Mouse (Mus musculus) embryonic facial prominence, embryonic 11.5 days (tissue): ENCODE results near the gene Sh2d3c. TPM values are rescaled to one million over a fixed set of nuclear protein-coding genes. Genes with fewer than 3 reads are reported as not detected.

Experiments
- ATAC-seq: fragments of 200-750 bp; cut with Nextera tagmentation; replicated peaks from 2 replicates; pipeline ENCODE4 v1.8.0; 2017; ENCODE audit warnings: low read depth; ENCODE audit not compliant: insufficient number of reproducible peaks, low FRiP score, low TSS enrichment
- DNase-seq: peaks from one replicate; pipeline ENCODE4 v3.0.0-alpha.2; 2015; ENCODE audit warnings: low spot score
- H3K27ac ChIP-seq: fragments of 300-500 bp; sonication (generic); replicated peaks from 2 replicates; pipeline ENCODE4 v1.5.1; 2014; ENCODE audit warnings: mild to moderate bottlenecking, low read depth, low read length, control low read depth
- H3K27me3 ChIP-seq: fragments of 300-500 bp; sonication (generic); 2 replicates; pipeline ENCODE4 v1.6.1; 2014; ENCODE audit warnings: mild to moderate bottlenecking, low read length, moderate library complexity, mixed read lengths; ENCODE audit not compliant: control insufficient read depth, insufficient read depth
- H3K36me3 ChIP-seq: fragments of 300-500 bp; sonication (generic); replicated peaks from 2 replicates; pipeline ENCODE4 v1.6.1; 2014; ENCODE audit warnings: low read depth, mild to moderate bottlenecking, low read length, moderate library complexity, mixed read lengths; ENCODE audit not compliant: control insufficient read depth, insufficient read depth
- H3K4me1 ChIP-seq: fragments of 300-500 bp; sonication (generic); 2 replicates; pipeline ENCODE4 v1.6.1; 2014; ENCODE audit warnings: low read length, mixed read lengths; ENCODE audit not compliant: control insufficient read depth, insufficient read depth
- H3K4me2 ChIP-seq: fragments of 300-500 bp; sonication (generic); 2 replicates; pipeline ENCODE4 v1.6.1; 2014; ENCODE audit warnings: low read depth, mild to moderate bottlenecking, control low read depth, low read length, moderate library complexity
- H3K4me3 ChIP-seq: fragments of 300-500 bp; sonication (generic); 2 replicates; pipeline ENCODE4 v1.5.1; 2014; ENCODE audit warnings: low read depth, low read length, control low read depth
- H3K9ac ChIP-seq: fragments of 300-500 bp; sonication (generic); replicated peaks from 2 replicates; pipeline ENCODE4 v1.6.1; 2014; ENCODE audit warnings: mild to moderate bottlenecking, control low read depth, low read length
- H3K9me3 ChIP-seq: fragments of 300-500 bp; sonication (generic); replicated peaks from 2 replicates; pipeline ENCODE4 v1.6.1; 2016; ENCODE audit warnings: mild to moderate bottlenecking, low read length, inconsistent platforms, mixed read lengths; ENCODE audit not compliant: control insufficient read depth
- WGBS: fragments of 180-500 bp; shearing (Covaris S2); extraction: QIAGEN DNeasy Blood & Tissue Kit; methylation state at CpG from one replicate; pipeline ENCODE4 v1.1.7; 2014; 5-methylcytosine and 5-hydroxymethylcytosine counted together
- microRNA counts: library from miRNA; unstranded; fragments of <30 nt; microRNA quantifications from one replicate; lab custom pipeline; 2016
- microRNA-seq: library from miRNA; unstranded; fragments of <30 nt; microRNA quantifications from one replicate; pipeline ENCODE4, GENCODE M21; 2016; ENCODE audit warnings: borderline number of aligned reads
- polyA plus RNA-seq: library from polyadenylated mRNA; unstranded; fragments of >200 nt; fragmentation: Nextera tagmentation; extraction: Ambion mirVana; gene quantifications from 2 replicates; pipeline ENCODE4 v1.2.1, GENCODE M21; 2014

Sh2d3c gene
- polyA plus RNA-seq, 1 experiment from 2014 or later: 21.1 TPM

GRCm38 (mm10) chr2:32791297-32791696 is 70.4 kb downstream of the Sh2d3c start:
- H3K36me3 ChIP-seq: no peaks in the 10 kb centered on the region
- H3K9me3 ChIP-seq: no peaks in the 10 kb centered on the region
- H3K27me3 ChIP-seq: no peaks in the 10 kb centered on the region
- DNase-seq: no peak
- H3K4me3 ChIP-seq: no peak overlapping the region
- H3K9ac ChIP-seq: no peak overlapping the region
- H3K4me2 ChIP-seq: no peak overlapping the region
- H3K27ac ChIP-seq: no peak overlapping the region
- no peak for ATAC-seq
- no peaks in the 10 kb centered on the region for H3K4me1 ChIP-seq
- 91% methylated on average over 6 of the region's 6 CpGs for WGBS

DNA sequence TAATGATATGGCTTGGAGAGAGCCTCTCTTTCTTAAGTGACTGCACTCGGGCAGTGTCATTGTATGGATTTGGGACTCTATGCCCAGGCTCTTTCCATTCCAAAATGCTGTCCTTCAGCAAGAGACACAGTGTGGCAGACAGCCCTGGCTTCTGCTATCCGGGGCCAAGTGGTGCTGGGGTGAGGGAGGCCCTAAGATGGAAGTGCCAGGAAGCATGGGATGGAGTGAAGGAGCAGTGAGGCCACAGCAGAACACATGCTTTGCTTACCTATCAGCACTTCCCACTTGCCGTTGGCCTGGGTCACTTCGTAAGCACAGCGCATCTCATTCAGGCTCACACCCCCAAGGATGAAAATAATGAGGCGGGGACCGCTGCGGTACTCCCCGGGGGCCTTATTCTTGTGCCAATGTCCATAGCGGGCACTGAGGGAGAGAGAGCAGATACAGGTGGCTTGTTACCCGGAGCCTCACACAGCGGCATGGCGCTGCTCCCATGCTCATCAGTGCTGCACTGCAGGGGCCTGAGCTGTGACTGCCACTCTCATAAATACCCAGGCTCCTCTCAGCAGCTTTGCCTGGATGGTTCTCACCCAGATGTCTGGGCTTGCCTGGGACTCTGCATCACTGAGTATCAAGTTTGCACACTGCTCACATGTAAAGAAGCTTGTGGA is 75.0 kb downstream of the Sh2d3c start:
- WGBS: 85% methylated on average over 13 of the region's 13 CpGs
- Histone ChIP-seq H3K9me3 (no peaks in the 10 kb centered on the region), H3K9ac (no peak overlapping the region), H3K4me3 (no peak overlapping the region), H3K27ac (no peak overlapping the region), H3K4me1 (no peaks in the 10 kb centered on the region), H3K27me3 (no peaks in the 10 kb centered on the region), H3K4me2 (no peak overlapping the region), H3K36me3 (no peaks in the 10 kb centered on the region; the same call in 1 of the 2 replicates)
- no peak for ATAC-seq
- DNase-seq: no peak

GRCm38 (mm10) chr2:32798251-32798962 is 77.6 kb downstream of the Sh2d3c start:
- Histone ChIP-seq H3K36me3 (no peaks in the 10 kb centered on the region; the same call in 1 of the 2 replicates), H3K9ac (no peak overlapping the region), H3K4me3 (no peak overlapping the region), H3K27ac (no peak overlapping the region), H3K4me1 (no peaks in the 10 kb centered on the region), H3K4me2 (no peak overlapping the region), H3K9me3 (no peaks in the 10 kb centered on the region), H3K27me3 (no peaks in the 10 kb centered on the region)
- 63% methylated on average over 10 of the region's 10 CpGs for WGBS
- ATAC-seq (no peak), DNase-seq (no peak)

MicroRNAs encoded within 50 kb of the gene (microRNA counts, 519-probe panel; counts per million panel counts)
- not detected for microRNA mmu-miR-2861 (lab: Ali Mortazavi, UCI)

Small RNA genes within 50 kb of the gene (microRNA-seq; reads per million reads assigned to microRNA genes)
- gene Gm47291: not detected
- not detected for gene Mir2861
- gene Mir3960: not detected
- gene Mir8093: not detected

Other genes with a start within 250 kb of the Sh2d3c start
- 10.2 and 11.7 TPM in 2 replicates for gene Fam102a, start 185.7 kb upstream of the Sh2d3c start, polyA plus RNA-seq
- 97.1 and 100 TPM in 2 replicates for gene Dpm2, start 150.2 kb upstream of the Sh2d3c start, polyA plus RNA-seq
- gene Pip5kl1, start 146.3 kb upstream of the Sh2d3c start, polyA plus RNA-seq: 2.3 and 3.3 TPM in 2 replicates
- 0.32 and 0.36 TPM in 2 replicates for gene 9430097D07Rik, start 145.4 kb upstream of the Sh2d3c start, polyA plus RNA-seq
- gene St6galnac4, start 134.0 kb upstream of the Sh2d3c start, polyA plus RNA-seq: 20.3 and 22.8 TPM in 2 replicates
- 6.3 and 6.8 TPM in 2 replicates for gene St6galnac6, start 121.3 kb upstream of the Sh2d3c start, polyA plus RNA-seq
- 13.7 and 16.6 TPM in 2 replicates for gene Ak1, start 99.3 kb upstream of the Sh2d3c start, polyA plus RNA-seq
- 19.2 and 22.6 TPM in 2 replicates for gene Eng, start 74.5 kb upstream of the Sh2d3c start, polyA plus RNA-seq
- gene Fpgs, start 16.9 kb upstream of the Sh2d3c start, polyA plus RNA-seq: 15.6 and 16.3 TPM in 2 replicates
- gene Cdk9, start 8.0 kb upstream of the Sh2d3c start, polyA plus RNA-seq: 79.2 and 89.8 TPM in 2 replicates
- 0.31 and 0.75 TPM in 2 replicates for gene 6330409D20Rik, start 20.0 kb downstream of the Sh2d3c start, polyA plus RNA-seq
- 47.8 and 54.3 TPM in 2 replicates for gene Tor2a, start 36.2 kb downstream of the Sh2d3c start, polyA plus RNA-seq
- gene Ttc16, start 54.6 kb downstream of the Sh2d3c start, polyA plus RNA-seq: 0.24 TPM in 1 of 2 replicates, not detected in the other
- gene Ptrh1, start 54.7 kb downstream of the Sh2d3c start, polyA plus RNA-seq: 3.8 and 5.7 TPM in 2 replicates
- gene Cfap157, start 63.4 kb downstream of the Sh2d3c start, polyA plus RNA-seq: 0.21 TPM in 1 of 2 replicates, not detected in the other
- gene Stxbp1, start 126.2 kb downstream of the Sh2d3c start, polyA plus RNA-seq: 22.0 and 27.1 TPM in 2 replicates
- gene Fam129b, start 155.1 kb downstream of the Sh2d3c start, polyA plus RNA-seq: 13.7 and 15.9 TPM in 2 replicates
- 162 and 191 TPM in 2 replicates for gene Rpl12, start 240.5 kb downstream of the Sh2d3c start, polyA plus RNA-seq
- 5.2 and 6.5 TPM in 2 replicates for gene Lrsam1, start 240.6 kb downstream of the Sh2d3c start, polyA plus RNA-seq